Mouse (Mus musculus): ENCODE measurements around the gene Sfi1.

Sfi1 gene

GRCm38 (mm10) chr11:3138323-3138722 is 54.9 kb downstream of the Sfi1 start:
- POLR2A ChIA-PET = interaction anchor here (0.5 to 33.0 kb wide), 22 partner anchors 2 to 150 kb away, joined by 3 to 5029 read pairs (median 10); partner anchors contain the start of genes Sfi1 (in 3 of the 4), Eif4enif1 (in 1 of the 4) and Patz1 (in 1 of the 4)
- CTCF ChIA-PET = interaction anchor here (0.6 to 24.7 kb wide), 27 partner anchors 9 to 446 kb away, joined by 3 to 718 read pairs (median 6); partner anchors contain the start of gene Sfi1 (in 4 of the 4)

- CTCF ChIA-PET = interaction anchor here (0.7 to 24.7 kb wide), 34 partner anchors 9 to 698 kb away, joined by 3 to 718 read pairs (median 5); partner anchors contain the start of gene Sfi1 (in 3 of the 4)
- POLR2A ChIA-PET = interaction anchor here (0.6 to 33.0 kb wide), 22 partner anchors 1 to 152 kb away, joined by 3 to 5029 read pairs (median 6); partner anchors contain the start of genes Sfi1 (in 2 of the 4) and Eif4enif1 (in 1 of the 4)
Observed at GRCm38 (mm10) chr11:3137279-3137678, 56.0 kb downstream of the Sfi1 start.

- POLR2A ChIA-PET = interaction anchor here (0.6 to 33.0 kb wide), 30 partner anchors 0 to 513 kb away, joined by 3 to 5029 read pairs (median 8); partner anchors contain the start of genes Sfi1 (in 4 of the 4), Drg1 (in 3 of the 4), Eif4enif1 (in 1 of the 4) and Morc2a (in 1 of the 4)
- CTCF ChIA-PET = interaction anchor here (0.6 to 24.7 kb wide), 38 partner anchors 9 to 98 kb away, joined by 3 to 718 read pairs (median 8); partner anchors contain the start of gene Sfi1 (in 4 of the 4)
Observed at GRCm38 (mm10) chr11:3135956-3136355, 57.3 kb downstream of the Sfi1 start.

GRCm38 (mm10) chr11:3135391-3135790 is 57.9 kb downstream of the Sfi1 start:
- ChIA-PET POLR2A (interaction anchor here (0.6 to 33.0 kb wide), 37 partner anchors 1 to 514 kb away, joined by 3 to 5029 read pairs (median 6); partner anchors contain the start of genes Sfi1 (in 4 of the 4), Drg1 (in 3 of the 4), Eif4enif1 (in 1 of the 4) and Morc2a (in 1 of the 4)), CTCF (interaction anchor here (0.6 to 24.7 kb wide), 43 partner anchors 8 to 63 kb away, joined by 3 to 718 read pairs (median 6); partner anchors contain the start of gene Sfi1 (in 4 of the 4))

DNA sequence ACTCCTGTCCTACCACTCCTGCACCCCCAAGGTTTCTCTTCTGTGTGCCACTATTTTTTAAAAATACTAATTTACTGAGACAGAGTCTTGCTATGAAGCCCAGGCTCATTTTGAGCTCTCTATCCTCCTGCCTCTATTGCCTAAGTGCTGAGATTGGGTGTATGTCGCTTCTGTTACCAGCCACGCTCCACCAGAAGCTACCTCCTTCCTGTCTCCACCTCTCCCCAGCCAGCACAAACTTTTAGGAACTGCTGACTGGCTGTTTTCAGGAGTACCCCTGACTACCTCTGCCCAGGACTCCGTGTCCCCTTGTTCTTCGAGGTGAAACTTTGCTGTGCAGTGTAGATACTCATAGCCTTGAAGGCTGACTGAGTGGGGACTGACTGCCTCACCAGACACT is 59.9 kb downstream of the Sfi1 start:
- CTCF ChIA-PET = interaction anchor here (0.6 to 24.7 kb wide), 21 partner anchors 11 to 62 kb away, joined by 3 to 718 read pairs (median 9); partner anchors contain the start of gene Sfi1 (in 3 of the 4)
- POLR2A ChIA-PET = interaction anchor here (0.6 to 33.0 kb wide), 15 partner anchors 1 to 64 kb away, joined by 3 to 5029 read pairs (median 130); partner anchors contain the start of genes Sfi1 (in 2 of the 4) and Eif4enif1 (in 1 of the 4)

DNA sequence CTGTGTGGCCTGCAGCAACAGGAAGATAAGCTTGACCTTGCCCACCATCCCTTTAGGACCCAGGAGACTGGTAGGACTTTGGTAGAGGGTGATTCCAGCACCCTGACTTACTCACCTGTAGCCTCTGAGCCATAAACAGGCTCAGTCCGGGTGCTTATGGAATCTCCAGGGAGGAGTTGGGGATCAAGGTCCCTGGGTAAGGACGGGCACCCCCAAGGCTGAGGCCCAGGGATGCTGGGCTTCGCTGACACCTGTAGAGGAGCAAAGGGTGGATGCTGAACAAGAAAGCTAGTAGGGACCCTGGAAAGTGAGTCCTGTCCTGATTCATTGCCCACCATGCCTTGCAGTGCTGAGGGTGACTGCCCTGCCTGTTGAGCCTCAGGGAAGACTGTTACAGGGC is 60.3 kb downstream of the Sfi1 start:
- ChIA-PET POLR2A (interaction anchor here (0.6 to 33.0 kb wide), 13 partner anchors 2 to 59 kb away, joined by 3 to 5029 read pairs (median 309); partner anchors contain the start of genes Sfi1 (in 2 of the 4) and Eif4enif1 (in 1 of the 4)), CTCF (interaction anchor here (0.6 to 24.7 kb wide), 16 partner anchors 12 to 62 kb away, joined by 3 to 718 read pairs (median 14); partner anchors contain the start of gene Sfi1 (in 3 of the 4))

- POLR2A ChIA-PET = interaction anchor here (0.5 to 33.0 kb wide), 12 partner anchors 8 to 60 kb away, joined by 3 to 5029 read pairs (median 220); partner anchors contain the start of genes Sfi1 (in 2 of the 4) and Eif4enif1 (in 1 of the 4)
Observed at GRCm38 (mm10) chr11:3132001-3132400, 61.3 kb downstream of the Sfi1 start.

DNA sequence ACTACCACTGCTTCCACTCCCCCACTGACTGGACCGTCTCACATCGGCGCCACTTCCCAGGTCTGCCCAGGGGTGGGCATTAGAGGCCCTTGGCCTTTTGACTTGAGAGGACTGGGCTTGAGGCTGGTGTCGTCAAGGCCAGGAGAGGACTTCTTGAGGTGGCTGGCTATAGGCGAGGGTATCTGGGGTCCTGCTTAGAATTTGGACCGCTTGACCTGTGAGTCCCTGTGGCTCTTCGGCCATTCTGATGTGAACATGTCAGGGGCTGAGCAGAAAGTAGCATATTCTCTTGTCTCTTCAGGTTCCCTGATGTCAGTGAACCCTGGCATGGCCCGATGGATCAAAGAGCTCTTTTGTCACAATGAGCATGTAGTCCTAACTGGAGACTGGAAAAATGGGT is 63.4 kb downstream of the Sfi1 start:
- CTCF ChIA-PET = interaction anchor here in 1 of 4 experiments (1.5 kb wide), 1 partner anchor 56 kb away, joined by 4 read pairs; no protein-coding TSS in a partner anchor
- POLR2A ChIA-PET = interaction anchor here in 2 of 4 experiments (1.2 to 33.0 kb wide), 5 partner anchors 15 to 62 kb away, joined by 3 to 5029 read pairs (median 2035); partner anchors contain the start of genes Eif4enif1 (in 1 of the 2) and Sfi1 (in 1 of the 2)

More at GRCm38 (mm10) chr11:3132001-3132400, 61.3 kb downstream of the Sfi1 start:
- CTCF ChIA-PET = interaction anchor here (0.5 to 24.7 kb wide), 14 partner anchors 12 to 61 kb away, joined by 3 to 718 read pairs (median 8); partner anchors contain the start of gene Sfi1 (in 2 of the 4)

- ChIA-PET POLR2A (interaction anchor here in 3 of 4 experiments (1.1 to 33.0 kb wide), 6 partner anchors 15 to 62 kb away, joined by 3 to 5029 read pairs (median 1422); partner anchors contain the start of genes Eif4enif1 (in 1 of the 3) and Sfi1 (in 1 of the 3)), CTCF (interaction anchor here in 1 of 4 experiments (0.7 to 1.5 kb wide), 2 partner anchors 24 to 57 kb away, joined by 3 to 4 read pairs; no protein-coding TSS in a partner anchor)
Observed at GRCm38 (mm10) chr11:3129276-3129675, 64.0 kb downstream of the Sfi1 start.

DNA sequence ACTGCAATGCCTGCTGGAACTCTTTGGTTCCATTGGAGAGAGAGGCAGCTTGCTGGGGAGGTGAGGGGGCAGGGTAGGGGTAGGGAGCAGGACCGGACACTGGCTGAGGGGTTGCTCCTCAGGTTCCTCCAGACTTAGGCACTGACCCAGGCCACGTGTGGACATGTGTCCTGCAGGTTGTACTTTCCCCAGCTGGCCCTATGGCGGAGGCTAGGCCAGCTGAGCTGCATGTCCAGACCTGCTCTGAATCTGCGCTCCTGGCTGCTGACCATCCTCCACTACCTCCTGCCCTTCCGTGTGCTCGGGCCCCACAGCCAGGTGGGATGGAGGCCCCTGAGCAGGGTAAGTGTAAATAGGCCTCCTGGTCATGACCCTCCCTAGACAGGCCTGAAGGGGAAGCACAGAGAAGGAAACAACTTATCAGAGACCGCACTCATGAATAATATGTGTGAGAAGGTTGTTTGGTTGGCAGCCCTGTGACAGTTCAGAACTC is 65.9 kb downstream of the Sfi1 start:
- ChIA-PET POLR2A (interaction anchor here in 3 of 4 experiments (0.6 to 33.0 kb wide), 13 partner anchors 17 to 71 kb away, joined by 3 to 5029 read pairs (median 7); partner anchors contain the start of genes Sfi1 (in 2 of the 3) and Eif4enif1 (in 1 of the 3)), CTCF (interaction anchor here in 3 of 4 experiments (0.7 to 1.9 kb wide), 10 partner anchors 8 to 244 kb away, joined by 3 to 6 read pairs (median 4); partner anchors contain the start of gene Sfi1 (in 2 of the 3))

DNA sequence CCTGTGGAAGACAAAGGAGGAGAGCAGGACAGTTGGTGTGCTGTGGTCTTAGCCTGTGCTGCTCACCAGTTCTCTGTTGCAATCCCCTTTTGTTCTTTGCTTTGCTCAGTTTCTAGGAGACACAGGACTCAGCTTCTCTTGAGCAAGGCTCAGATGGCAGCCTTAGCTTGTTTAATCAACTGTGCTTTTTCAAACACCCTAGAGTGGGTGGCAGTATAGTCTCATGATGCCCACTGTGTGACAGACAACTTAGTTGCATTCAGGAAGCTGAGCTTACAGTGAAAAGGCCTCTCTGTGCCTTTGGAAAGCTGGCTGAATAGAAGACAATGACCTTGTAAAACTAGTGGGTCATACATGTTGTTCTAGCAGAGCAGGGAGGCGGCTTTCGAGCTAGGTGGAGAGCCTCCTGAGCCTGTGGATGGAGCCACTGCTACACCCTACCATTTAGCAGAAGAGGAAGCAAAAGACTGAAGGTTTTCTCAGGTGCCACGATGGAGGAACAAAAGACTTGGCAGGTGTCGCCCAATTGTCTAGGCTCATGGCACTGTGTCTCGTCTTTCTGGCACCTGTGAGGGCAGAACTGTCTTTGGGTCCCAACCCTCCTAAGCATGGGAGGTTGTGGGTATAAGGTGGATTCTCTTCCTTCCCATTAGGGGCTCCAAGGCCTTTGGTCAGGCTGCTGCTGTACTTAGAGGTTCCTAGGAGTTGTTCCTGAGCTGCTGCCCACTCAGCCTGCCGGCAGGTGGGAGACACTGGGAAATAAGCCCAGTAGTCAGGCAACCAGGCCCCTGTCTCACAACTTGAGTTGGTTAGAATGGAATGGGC is 66.6 kb downstream of the Sfi1 start:
- POLR2A ChIA-PET = interaction anchor here in 3 of 4 experiments (0.6 to 33.0 kb wide), 13 partner anchors 18 to 71 kb away, joined by 3 to 5029 read pairs (median 7); partner anchors contain the start of genes Sfi1 (in 2 of the 3) and Eif4enif1 (in 1 of the 3)
- CTCF ChIA-PET = interaction anchor here (0.6 to 1.9 kb wide), 12 partner anchors 9 to 1608 kb away, joined by 3 to 6 read pairs (median 3); partner anchors contain the start of gene Sfi1 (in 3 of the 4)

DNA sequence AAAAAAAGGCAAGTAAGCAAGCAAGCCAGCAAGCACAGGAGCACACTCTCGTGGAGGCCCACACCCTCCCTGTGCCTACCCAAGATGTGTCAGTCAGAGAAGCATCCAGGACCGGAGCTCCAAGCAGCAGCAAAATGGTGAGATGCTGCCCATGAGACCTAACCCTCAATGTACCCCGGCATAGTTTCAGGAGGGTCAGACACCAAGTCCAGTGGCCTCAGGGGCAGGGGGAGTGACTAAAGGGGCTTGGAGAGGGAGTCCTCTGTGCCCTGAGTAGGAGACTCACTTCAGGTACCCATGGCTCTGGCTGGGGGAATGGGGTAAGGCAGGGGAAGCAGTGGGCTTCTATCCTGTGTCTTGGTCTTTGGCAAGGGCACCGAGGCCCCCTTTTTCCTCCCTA is 67.3 kb downstream of the Sfi1 start:
- CTCF ChIA-PET = interaction anchor here in 3 of 4 experiments (0.6 to 1.9 kb wide), 5 partner anchors 9 to 1608 kb away, joined by 3 to 6 read pairs (median 3); partner anchors contain the start of gene Sfi1 (in 1 of the 3)
- POLR2A ChIA-PET = interaction anchor here in 2 of 4 experiments (1.5 to 33.0 kb wide), 4 partner anchors 19 to 67 kb away, joined by 8 to 5029 read pairs (median 1422); partner anchors contain the start of gene Sfi1 (in 1 of the 2)

DNA sequence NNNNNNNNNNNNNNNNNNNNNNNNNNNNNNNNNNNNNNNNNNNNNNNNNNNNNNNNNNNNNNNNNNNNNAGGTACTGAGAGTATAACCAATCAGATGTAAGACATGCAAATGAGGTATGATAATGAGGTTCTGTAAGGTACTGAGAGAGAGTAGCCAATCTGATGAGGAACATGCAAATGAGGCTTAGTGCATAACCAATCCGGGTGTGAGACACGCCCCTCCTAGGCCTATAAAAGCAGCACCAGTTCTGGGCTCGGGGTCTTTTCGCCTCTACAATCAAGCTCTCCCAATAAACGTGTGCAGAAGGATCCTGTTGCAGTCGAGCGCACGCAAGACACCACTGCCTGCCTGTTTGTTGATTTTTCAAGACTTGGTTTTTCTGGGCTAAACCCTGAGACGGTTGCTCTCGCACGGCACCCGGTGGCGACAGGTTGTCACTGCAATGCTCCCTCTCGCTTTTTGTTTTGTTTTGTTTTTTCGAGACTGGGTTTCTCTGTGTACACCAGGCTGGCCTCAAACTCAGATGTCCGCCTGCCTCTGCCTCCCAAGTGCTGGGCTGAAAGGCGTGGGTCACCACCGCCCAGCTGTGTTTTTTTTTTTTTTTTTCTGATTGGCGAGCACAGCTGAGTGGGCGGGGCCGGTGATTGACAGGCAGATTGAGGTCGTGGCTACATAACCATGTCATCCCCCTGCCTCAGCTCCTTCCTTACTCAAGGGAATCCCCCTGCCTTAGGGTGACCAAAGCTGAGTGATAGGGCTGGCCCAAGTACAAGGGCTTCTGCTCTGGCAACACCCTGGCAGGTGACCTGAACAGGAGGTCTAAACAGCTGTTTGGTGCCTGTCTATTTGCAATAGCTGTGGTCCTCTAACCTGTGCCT is 68.1 kb downstream of the Sfi1 start:
- CTCF ChIA-PET = interaction anchor here in 3 of 4 experiments (0.6 to 1.3 kb wide), 10 partner anchors 10 to 523 kb away, joined by 3 to 13 read pairs (median 4); partner anchors contain the start of gene Sfi1 (in 2 of the 3)

GRCm38 (mm10) chr11:3114403-3114802 is 78.9 kb downstream of the Sfi1 start:
- ChIA-PET CTCF (no interaction called here), POLR2A (no interaction called here)

More for the DNA sequence above, 68.1 kb downstream of the Sfi1 start:
- POLR2A ChIA-PET = interaction anchor here in 3 of 4 experiments (0.7 to 33.0 kb wide), 5 partner anchors 19 to 168 kb away, joined by 5 to 5029 read pairs (median 808); partner anchors contain the start of gene Sfi1 (in 1 of the 3)

GRCm38 (mm10) chr11:3106154-3106553 is 87.1 kb downstream of the Sfi1 start:
- CTCF ChIA-PET = no interaction called here

DNA sequence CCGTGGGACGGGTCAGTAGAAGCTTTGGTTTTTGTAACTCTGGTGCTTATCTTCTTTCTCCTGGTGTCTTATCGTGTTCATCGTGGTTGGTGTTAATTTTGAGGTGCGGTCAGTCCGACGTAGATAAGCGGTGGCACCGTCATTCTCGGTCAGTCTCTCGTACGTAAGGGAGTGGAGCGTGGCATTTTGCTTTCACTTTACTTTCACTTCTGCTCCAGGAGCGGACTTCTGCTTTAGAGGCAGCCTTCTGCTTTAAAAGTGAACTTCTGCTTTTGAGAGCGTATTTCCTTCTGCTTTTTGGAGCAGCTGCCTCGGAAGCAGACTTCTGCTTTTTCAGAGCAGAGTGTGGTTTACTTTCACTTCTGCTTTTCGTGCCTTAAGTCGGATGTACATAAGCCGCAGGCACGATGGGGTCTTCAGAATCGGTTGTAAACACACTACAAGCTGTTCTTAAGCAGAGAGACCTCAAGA is 88.0 kb downstream of the Sfi1 start:
- CTCF ChIA-PET = no interaction called here
- POLR2A ChIA-PET = no interaction called here

More at GRCm38 (mm10) chr11:3106154-3106553, 87.1 kb downstream of the Sfi1 start:
- POLR2A ChIA-PET = no interaction called here
